Mouse (Mus musculus): ENCODE measurements around the gene Rasl11a.
A peak's percentile ranks its signal among the peaks of the same experiment; 100 is the strongest.

Gene Rasl11a

GRCm38 (mm10) chr5:146844945-146845365 lies at the start of gene Rasl11a:
Gene Rasl11a, plus strand, starts transcription at chr5:146845071.
- DNase-seq (ENCODE audit: low spot score), result no peak

- no peak for DNase-seq (ENCODE audit: low spot score)
Measured at GRCm38 (mm10) chr5:146795728-146796127, 49.1 kb upstream of the Rasl11a start.

- no peak for DNase-seq (ENCODE audit: low spot score)
Measured at GRCm38 (mm10) chr5:146798031-146798430, 46.8 kb upstream of the Rasl11a start.

GRCm38 (mm10) chr5:146806004-146806430 lies 38.9 kb upstream of the Rasl11a start:
- DNase-seq (ENCODE audit: low spot score), result no peak

- DNase-seq (ENCODE audit: low spot score), result no peak
Measured at GRCm38 (mm10) chr5:146809951-146810350, 34.9 kb upstream of the Rasl11a start.

GRCm38 (mm10) chr5:146812866-146813265 lies 32.0 kb upstream of the Rasl11a start:
- no peak for DNase-seq (ENCODE audit: low spot score)

- DNase-seq (ENCODE audit: low spot score), result no peak
Measured at GRCm38 (mm10) chr5:146813421-146813820, 31.4 kb upstream of the Rasl11a start.

- no peak for DNase-seq (ENCODE audit: low spot score)
Measured at GRCm38 (mm10) chr5:146815394-146815793, 29.5 kb upstream of the Rasl11a start.

GRCm38 (mm10) chr5:146817583-146817982 lies 27.3 kb upstream of the Rasl11a start:
- DNase-seq (ENCODE audit: low spot score), result no peak

GRCm38 (mm10) chr5:146818906-146819623 lies 25.8 kb upstream of the Rasl11a start:
- no peak for DNase-seq (ENCODE audit: low spot score)

GRCm38 (mm10) chr5:146823005-146823404 lies 21.9 kb upstream of the Rasl11a start:
- no peak for DNase-seq (ENCODE audit: low spot score)

GRCm38 (mm10) chr5:146829528-146829927 lies 15.3 kb upstream of the Rasl11a start:
- peak; percentile 17 for DNase-seq (ENCODE audit: low spot score)

- DNase-seq (ENCODE audit: low spot score), result no peak
Measured at GRCm38 (mm10) chr5:146832435-146832768, 12.5 kb upstream of the Rasl11a start.

- DNase-seq (ENCODE audit: low spot score), result peak; percentile 96
Measured at GRCm38 (mm10) chr5:146832769-146833448, 12.0 kb upstream of the Rasl11a start, which contains the start of gene Rpl21. Gene Rpl21, plus strand, starts transcription at chr5:146832890.

- DNase-seq (ENCODE audit: low spot score), result no peak
Measured at GRCm38 (mm10) chr5:146833673-146834201, 11.1 kb upstream of the Rasl11a start.

- DNase-seq (ENCODE audit: low spot score), result no peak
Measured at GRCm38 (mm10) chr5:146834959-146835358, 9.9 kb upstream of the Rasl11a start.

- no peak for DNase-seq (ENCODE audit: low spot score)
Measured at GRCm38 (mm10) chr5:146837967-146838720, 6.7 kb upstream of the Rasl11a start.

- DNase-seq (ENCODE audit: low spot score), result no peak
Measured at GRCm38 (mm10) chr5:146838836-146839648, 5.8 kb upstream of the Rasl11a start.

GRCm38 (mm10) chr5:146839760-146840159 lies 5.1 kb upstream of the Rasl11a start:
- no peak for DNase-seq (ENCODE audit: low spot score)

- DNase-seq (ENCODE audit: low spot score), result no peak
Measured at GRCm38 (mm10) chr5:146840422-146840821, 4.4 kb upstream of the Rasl11a start.

GRCm38 (mm10) chr5:146841301-146841700 lies 3.6 kb upstream of the Rasl11a start:
- no peak for DNase-seq (ENCODE audit: low spot score)

- no peak for DNase-seq (ENCODE audit: low spot score)
Measured at GRCm38 (mm10) chr5:146841996-146842395, 2.9 kb upstream of the Rasl11a start.

Data from spleen, adult 12 weeks (tissue).